Mouse (Mus musculus) granulocyte monocyte progenitor cell, adult 5-6 weeks (primary cell): Measurements from ENCODE around the gene Rnf169. TPM values are rescaled to one million over a fixed set of nuclear protein-coding genes. Genes with fewer than 3 reads are reported as not detected.

Experiments
- ATAC-seq: replicated peaks from 2 replicates; pipeline ENCODE4 v1.8.0; 2016; ENCODE audit warnings: mild to moderate bottlenecking, moderate TSS enrichment, inconsistent platforms; ENCODE audit not compliant: poor library complexity, severe bottlenecking
- total RNA-seq, 2 experiments: library from RNA; stranded (forward) in 1 of 2; stranded (reverse) in 1 of 2; fragments of 200-712, 200-1000 nt in 1 of 2; fragments of >200 nt in 1 of 2; fragmentation: Nextera tagmentation in 1 of 2; gene quantifications; 2 replicates each; pipeline ENCODE4 v1.2.3; 2014 to 2017

Gene Rnf169
- total RNA-seq, 2 experiments from 2014 or later = 15.2 to 17.9 TPM

- no peak for ATAC-seq
Measured at GRCm38 (mm10) chr7:99904421-99905005, 75.7 kb downstream of the Rnf169 start.

DNA sequence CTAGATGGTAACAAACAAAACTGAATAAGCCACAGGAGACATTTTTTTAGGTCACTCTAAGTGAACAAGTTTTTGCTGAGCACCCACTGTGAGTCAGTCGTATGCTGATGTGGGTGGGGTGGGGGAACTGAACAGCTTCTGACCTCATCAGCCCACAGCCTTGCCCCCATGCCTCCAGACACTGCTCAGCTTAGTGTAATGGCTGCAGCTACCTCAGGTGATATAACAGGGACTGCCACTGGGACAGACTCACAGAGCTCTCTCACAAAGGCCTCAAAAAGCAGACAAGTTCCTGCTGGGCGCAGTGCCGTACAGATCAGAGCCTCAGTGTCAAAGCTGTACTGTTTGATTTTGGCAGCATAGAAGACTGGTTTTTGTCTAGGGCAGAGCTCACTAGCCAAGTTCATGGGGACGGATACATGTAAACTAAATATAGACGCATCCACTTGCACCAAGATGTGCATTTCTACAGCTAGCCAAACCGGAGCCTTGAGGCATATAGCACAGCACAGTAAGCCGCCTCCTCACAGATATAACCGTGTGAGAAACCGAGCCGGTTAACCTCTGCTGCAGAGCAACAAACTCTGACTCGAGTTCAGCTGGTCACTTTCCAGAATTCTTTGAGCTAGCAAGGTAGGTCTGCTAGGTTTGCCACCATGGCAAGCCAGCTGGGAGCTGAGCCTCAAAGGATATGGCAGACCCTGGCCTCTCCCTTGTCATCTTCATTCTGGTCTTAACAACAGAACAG lies 77.2 kb downstream of the Rnf169 start:
- ATAC-seq = no peak

- ATAC-seq = no peak
Measured at GRCm38 (mm10) chr7:99902208-99902607, 78.0 kb downstream of the Rnf169 start.

DNA sequence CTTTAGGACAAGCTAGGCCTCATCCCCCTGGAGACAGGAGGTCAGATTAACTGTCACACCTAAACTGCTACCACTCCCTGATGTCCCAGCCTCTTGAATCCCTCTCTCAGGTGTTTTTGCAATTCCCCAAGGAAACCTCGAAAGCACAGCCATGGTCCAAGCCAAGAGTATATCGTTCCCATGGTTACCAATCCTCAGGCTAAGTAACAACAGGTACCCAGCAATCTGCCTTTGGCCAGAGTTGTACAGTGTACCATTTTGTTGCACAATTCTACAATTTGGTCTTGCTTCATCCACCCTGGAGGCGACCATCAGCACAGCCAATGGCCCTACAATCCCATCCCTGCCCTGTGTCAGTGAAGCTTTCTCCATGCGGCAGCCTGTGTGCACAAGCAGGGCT lies 83.3 kb downstream of the Rnf169 start:
- no peak for ATAC-seq

DNA sequence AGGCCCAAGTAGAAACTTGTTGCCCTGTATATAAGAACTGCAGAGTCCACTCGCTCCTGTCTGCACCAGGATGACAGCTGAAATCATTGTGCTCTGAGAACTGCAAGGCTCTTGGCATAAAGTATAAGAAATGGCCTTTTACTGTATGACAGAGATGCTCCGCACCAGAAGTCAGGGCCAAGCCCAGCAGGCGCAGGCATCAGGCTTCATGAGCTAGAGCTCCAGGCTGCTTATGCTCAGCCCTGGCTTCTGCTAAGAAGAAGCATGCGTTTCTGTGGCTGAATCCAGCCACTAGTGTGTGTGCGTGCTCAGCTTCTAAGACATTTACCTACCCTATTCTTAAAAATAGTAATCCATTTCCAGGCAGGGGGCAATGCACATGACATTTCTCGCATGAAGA lies 85.8 kb downstream of the Rnf169 start:
- ATAC-seq = no peak

DNA sequence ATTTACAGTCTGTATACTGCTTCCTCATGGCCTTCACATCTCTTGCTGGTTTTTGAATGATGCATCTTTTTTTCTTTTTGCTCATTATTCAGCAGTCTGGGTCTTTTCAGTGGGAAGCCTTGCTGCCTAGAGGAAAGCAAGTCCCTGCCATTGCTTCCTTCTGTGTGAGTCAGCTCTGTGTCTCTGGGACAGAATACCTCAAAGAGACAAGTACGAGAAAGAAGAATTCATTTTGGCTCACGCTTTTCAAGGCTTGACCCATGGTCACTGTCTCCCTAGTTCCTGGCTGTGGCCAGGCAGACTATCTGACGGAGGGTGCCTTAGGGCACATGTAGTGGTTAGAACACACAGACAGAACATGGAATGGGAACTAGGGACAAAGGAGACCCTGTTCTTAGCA lies 86.3 kb downstream of the Rnf169 start:
- no peak for ATAC-seq

- no peak for ATAC-seq
Measured at GRCm38 (mm10) chr7:99892351-99892750, 87.9 kb downstream of the Rnf169 start.

- ATAC-seq = no peak
Measured at GRCm38 (mm10) chr7:99891471-99891870, 88.8 kb downstream of the Rnf169 start.

DNA sequence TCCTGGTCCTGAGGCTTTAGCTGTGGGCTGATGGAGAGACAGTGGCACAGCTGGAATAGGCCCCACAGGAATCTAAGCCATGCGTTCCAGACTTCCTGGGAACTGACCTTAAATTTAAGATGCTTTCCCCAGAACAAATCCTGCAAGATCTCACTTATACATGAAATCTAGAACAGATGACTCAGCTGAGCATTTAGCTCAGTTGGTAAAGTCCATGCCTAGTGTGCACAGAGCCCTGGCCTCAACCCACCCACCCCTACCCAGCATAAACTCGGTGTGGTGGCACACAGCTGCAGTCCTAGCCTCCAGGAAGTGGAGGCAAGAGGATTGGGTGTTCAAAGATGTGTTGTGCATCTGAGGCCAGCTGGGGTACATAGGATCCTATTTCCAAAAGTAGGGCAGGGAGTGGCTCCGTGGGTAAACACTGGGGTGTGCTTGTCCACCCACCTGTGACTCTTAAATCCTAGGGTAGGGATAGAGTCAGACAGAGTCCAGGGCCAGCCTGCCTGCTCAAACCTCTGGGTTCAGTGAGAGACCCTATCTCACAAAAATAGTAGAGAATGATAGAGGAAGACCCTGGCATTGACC lies 90.0 kb downstream of the Rnf169 start:
- no peak for ATAC-seq

- ATAC-seq = peak; percentile 40
Measured at GRCm38 (mm10) chr7:99889175-99889880, 90.9 kb downstream of the Rnf169 start.

DNA sequence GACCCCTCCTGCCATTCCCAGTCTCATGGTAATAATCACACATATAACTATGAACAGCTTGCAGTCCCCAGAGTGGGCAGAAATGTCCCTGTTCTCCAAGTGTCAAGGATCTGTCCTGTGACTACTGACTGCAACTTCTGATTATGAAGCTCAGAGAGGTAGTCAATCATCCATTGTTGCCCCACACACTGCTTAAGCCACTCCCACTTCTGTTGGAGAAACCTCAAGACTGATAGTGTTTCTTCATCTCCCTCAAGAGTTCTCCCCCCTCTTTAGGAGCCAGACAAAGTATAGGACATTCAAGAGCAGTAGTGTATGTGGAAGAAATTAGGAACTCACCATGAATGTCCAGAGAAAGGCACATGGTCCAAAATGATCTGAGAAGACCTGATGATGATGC lies 92.5 kb downstream of the Rnf169 start:
- ATAC-seq = peak; percentile 66

DNA sequence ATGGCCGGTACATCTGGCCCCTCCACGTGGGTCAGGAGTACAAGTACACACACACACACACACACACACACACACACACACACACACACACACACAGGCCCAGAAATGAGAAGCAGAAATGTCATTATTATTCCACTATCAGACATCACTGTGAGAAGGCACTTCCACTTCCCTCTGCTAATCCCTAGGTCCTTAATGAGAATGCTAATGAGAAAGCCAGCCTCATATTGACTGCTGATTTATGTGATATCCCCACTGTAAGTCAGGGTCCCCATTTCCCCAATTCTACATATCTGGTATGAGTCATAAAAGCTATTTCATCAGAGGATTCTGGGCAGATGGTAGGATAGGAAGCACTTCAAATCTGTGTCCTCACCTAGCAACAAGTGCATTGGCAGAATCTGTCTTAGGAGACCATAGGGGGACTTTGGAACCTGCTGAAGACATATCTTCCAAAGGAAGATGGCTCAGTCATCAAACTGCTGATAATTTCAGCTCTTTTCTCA lies 93.0 kb downstream of the Rnf169 start:
- ATAC-seq = peak; percentile 81

- ATAC-seq = no peak
Measured at GRCm38 (mm10) chr7:99878254-99878653, 102.0 kb downstream of the Rnf169 start.

- peak; percentile 82 for ATAC-seq
Measured at GRCm38 (mm10) chr7:99876345-99876744, 103.9 kb downstream of the Rnf169 start.

- ATAC-seq = no peak
Measured at GRCm38 (mm10) chr7:99875891-99876290, 104.4 kb downstream of the Rnf169 start.

- ATAC-seq = no peak
Measured at GRCm38 (mm10) chr7:99873965-99874364, 106.3 kb downstream of the Rnf169 start.

Other genes with a start within 250 kb of the Rnf169 start
- not detected in 2 replicates for gene Olfr521, start 216.9 kb downstream of the Rnf169 start, total RNA-seq (2014; fragmentation: Nextera tagmentation)
- gene Olfr521, start 216.9 kb downstream of the Rnf169 start, total RNA-seq (2017) = not detected in 2 replicates
- 1.7 and 4.6 TPM in 2 replicates for gene Neu3, start 152.0 kb downstream of the Rnf169 start, total RNA-seq (2014; fragmentation: Nextera tagmentation)
- 0.82 and 1.3 TPM in 2 replicates for gene Neu3, start 152.0 kb downstream of the Rnf169 start, total RNA-seq (2017)
- 1.3 TPM in 1 of 2 replicates, not detected in the other for gene Xrra1, start 121.3 kb downstream of the Rnf169 start, total RNA-seq (2014; fragmentation: Nextera tagmentation)
- not detected in 2 replicates for gene Xrra1, start 121.3 kb downstream of the Rnf169 start, total RNA-seq (2017)
- 253 and 308 TPM in 2 replicates for gene Spcs2, start 117.0 kb downstream of the Rnf169 start, total RNA-seq (2014; fragmentation: Nextera tagmentation)
- gene Spcs2, start 117.0 kb downstream of the Rnf169 start, total RNA-seq (2017) = 268 and 298 TPM in 2 replicates
- not detected in 2 replicates for gene Chrdl2, start 25.7 kb upstream of the Rnf169 start, total RNA-seq (2014; fragmentation: Nextera tagmentation)
- gene Chrdl2, start 25.7 kb upstream of the Rnf169 start, total RNA-seq (2017) = not detected in 2 replicates
- gene Pold3, start 141.1 kb upstream of the Rnf169 start, total RNA-seq (2014; fragmentation: Nextera tagmentation) = 91.8 and 97.7 TPM in 2 replicates
- gene Pold3, start 141.1 kb upstream of the Rnf169 start, total RNA-seq (2017) = 132 and 140 TPM in 2 replicates
- gene Lipt2, start 178.8 kb upstream of the Rnf169 start, total RNA-seq (2014; fragmentation: Nextera tagmentation) = 4.2 and 7.2 TPM in 2 replicates
- 4.0 and 6.1 TPM in 2 replicates for gene Lipt2, start 178.8 kb upstream of the Rnf169 start, total RNA-seq (2017)
- 0.88 and 2.8 TPM in 2 replicates for gene Kcne3, start 196.1 kb upstream of the Rnf169 start, total RNA-seq (2014; fragmentation: Nextera tagmentation)
- 0.95 TPM in 1 of 2 replicates, not detected in the other for gene Kcne3, start 196.1 kb upstream of the Rnf169 start, total RNA-seq (2017)
- gene Pgm2l1, start 246.9 kb upstream of the Rnf169 start, total RNA-seq (2014; fragmentation: Nextera tagmentation) = 7.9 and 10.8 TPM in 2 replicates
- gene Pgm2l1, start 246.9 kb upstream of the Rnf169 start, total RNA-seq (2017) = 6.7 and 8.4 TPM in 2 replicates